Mouse (Mus musculus): ENCODE data around the gene BC005624. TPM values are rescaled to one million over a fixed set of nuclear protein-coding genes. Genes with fewer than 3 reads are reported as not detected.

The BC005624 gene
- polyA plus RNA-seq, 1 experiment from 2014 or later = 64.4 TPM

DNA sequence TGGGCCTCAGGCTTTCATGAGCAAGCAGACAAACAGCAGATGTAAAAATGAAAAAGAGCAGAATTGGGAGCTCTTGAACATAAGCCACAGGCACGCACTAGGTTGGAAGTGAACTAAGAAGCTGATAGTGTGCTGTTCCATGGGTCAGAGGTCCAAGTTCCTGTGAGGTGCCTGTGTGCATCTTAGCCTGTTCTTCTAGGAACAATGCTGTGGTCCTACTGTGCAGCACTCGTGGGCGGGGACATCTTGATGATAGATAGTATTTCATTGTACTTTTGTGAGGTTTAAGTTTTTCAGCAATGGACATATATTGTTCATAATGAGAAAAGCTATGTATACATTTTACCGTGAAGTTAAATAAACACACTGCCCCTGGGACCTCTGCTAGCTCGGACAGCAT lies 25.2 kb upstream of the BC005624 start:
- H3K36me3 ChIP-seq = peaks cover 77% of the 10 kb centered on the region
- H3K4me2 ChIP-seq (replicated peaks) = no peak overlapping the region
- no peak for ATAC-seq (ENCODE audit: insufficient number of reproducible peaks, low FRiP score, low TSS enrichment, low read depth)
- no peak overlapping the region for H3K27ac ChIP-seq (replicated peaks)
- no peaks in the 10 kb centered on the region for H3K9me3 ChIP-seq (replicated peaks)
- no peak overlapping the region for H3K4me3 ChIP-seq (replicated peaks)
- H3K9ac ChIP-seq = no peak overlapping the region
- 92% methylated on average over 5 of the region's 5 CpGs for WGBS
- no peaks in the 10 kb centered on the region for H3K27me3 ChIP-seq
- no peaks in the 10 kb centered on the region for H3K4me1 ChIP-seq

DNA sequence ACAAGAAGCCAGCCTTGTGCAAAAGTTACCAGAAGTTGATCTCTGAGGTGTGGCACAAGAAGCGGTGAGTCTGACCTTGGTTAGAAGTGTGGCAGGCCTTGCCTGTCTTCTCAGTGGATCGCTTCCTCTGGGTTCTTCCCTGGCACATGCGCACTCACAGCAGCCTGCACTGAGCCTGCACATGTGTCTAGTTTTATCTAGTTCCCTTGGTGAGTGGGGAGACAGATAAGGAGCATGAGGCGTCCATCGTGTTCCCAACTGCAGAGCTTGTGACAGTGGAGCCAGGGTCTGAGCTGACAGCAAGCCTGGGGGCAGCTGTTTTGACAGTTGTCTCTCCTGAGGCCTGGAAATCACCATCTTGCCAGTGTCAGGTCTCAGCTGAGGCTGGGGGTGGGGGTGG lies 24.4 kb upstream of the BC005624 start:
- Histone ChIP-seq H3K4me1 (no peaks in the 10 kb centered on the region), H3K4me3 (replicated peaks) (no peak overlapping the region), H3K36me3 (peaks cover 80% of the 10 kb centered on the region), H3K4me2 (replicated peaks) (no peak overlapping the region), H3K27me3 (no peaks in the 10 kb centered on the region), H3K9ac (no peak overlapping the region), H3K27ac (replicated peaks) (no peak overlapping the region), H3K9me3 (replicated peaks) (no peaks in the 10 kb centered on the region)
- whole genome bisulfite sequencing = 75% methylated on average over 5 of the region's 5 CpGs
- peak; percentile 44; the same call in 1 of the 2 replicates for ATAC-seq (ENCODE audit: insufficient number of reproducible peaks, low FRiP score, low TSS enrichment, low read depth)

DNA sequence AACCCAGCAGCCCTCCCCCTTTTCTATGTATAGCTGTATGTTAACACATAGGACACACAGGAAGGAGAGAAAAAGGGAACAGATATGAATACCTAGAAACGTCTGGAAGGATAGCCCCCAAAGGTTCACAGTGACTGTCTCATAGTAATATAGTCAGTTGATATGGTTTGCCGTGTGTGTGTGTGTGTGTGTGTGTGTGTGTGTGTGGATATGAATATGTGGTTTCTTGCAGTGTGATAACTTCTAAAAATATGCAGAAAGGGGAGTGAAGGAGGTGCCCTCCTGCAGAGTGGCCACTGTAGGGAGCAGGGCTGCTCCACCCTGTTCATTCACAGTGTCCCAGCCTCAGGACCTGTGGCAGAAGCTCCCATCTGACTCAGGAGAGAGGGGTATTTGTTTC lies 23.5 kb upstream of the BC005624 start:
- no peak overlapping the region for H3K27ac ChIP-seq (replicated peaks)
- no peaks in the 10 kb centered on the region for H3K9me3 ChIP-seq (replicated peaks)
- H3K36me3 ChIP-seq = peaks cover 72% of the 10 kb centered on the region
- no peaks in the 10 kb centered on the region for H3K4me1 ChIP-seq
- 68% methylated on average over 2 of the region's 2 CpGs for WGBS
- no peak overlapping the region for H3K9ac ChIP-seq
- H3K4me3 ChIP-seq (replicated peaks) = no peak overlapping the region
- no peak for ATAC-seq (ENCODE audit: insufficient number of reproducible peaks, low FRiP score, low TSS enrichment, low read depth)
- no peaks in the 10 kb centered on the region for H3K27me3 ChIP-seq
- no peak overlapping the region for H3K4me2 ChIP-seq (replicated peaks)

DNA sequence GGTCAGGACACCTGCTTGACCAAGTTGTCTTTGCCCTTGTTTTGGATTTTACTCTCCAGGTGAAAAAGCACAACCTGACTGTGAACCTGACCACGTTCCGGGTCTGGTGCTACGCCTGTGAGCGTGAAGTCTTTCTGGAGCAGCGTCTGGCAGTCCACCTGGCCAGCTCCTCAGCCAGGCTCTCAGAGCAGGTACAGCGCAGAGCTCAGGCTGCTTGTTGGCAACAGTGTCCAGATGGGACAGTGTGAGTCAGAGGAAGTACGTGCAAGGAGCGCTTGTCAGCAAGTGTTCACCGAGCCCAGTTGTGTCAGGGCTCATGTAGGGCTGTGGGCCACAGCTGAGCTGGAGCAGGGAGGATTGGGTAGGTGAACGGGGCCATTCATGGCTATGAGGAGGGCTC lies 20.9 kb upstream of the BC005624 start:
- peaks cover 53% of the 10 kb centered on the region for H3K36me3 ChIP-seq
- WGBS = 89% methylated on average over 10 of the region's 10 CpGs

DNA sequence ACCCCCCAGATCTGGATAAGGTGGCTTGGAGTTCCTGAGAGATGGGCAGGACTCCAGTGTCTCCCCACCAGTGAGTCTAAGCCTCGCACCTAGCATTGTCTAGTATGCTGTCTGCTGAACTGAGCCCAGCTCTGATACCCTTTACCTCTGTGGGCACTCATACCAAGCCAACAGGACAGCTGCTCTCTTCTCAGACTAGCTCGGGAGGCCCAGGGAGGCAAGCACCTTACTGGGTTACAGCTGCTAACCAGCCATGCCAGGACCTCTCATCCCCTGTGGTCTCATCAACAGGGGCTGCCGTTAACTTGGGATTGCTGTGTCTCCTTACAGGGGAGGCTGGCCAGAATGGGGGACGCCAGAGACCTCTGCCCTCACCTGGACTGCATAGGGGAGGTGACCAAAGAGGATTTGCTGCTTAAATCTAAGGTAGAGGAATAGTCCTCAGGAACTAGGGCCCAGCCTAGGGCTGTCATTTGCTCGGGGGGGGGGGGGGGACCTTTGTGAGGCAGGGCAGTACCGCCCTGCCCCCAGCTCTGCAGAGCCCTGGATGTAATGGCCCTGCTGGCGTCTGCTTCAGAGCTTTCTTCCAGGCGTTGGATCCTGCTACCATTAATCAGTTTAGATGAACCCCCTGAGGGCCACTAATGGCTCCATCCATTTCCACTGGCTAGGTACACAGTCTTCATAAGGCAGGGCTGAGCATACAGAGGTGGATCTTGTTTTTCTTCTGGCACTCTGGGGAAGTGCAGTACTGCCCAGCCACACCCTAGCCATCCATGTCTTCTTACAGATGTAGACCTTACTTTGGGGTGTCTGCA lies 16.7 kb upstream of the BC005624 start:
- no peak overlapping the region for H3K9ac ChIP-seq
- H3K9me3 ChIP-seq (replicated peaks) = no peaks in the 10 kb centered on the region
- H3K27me3 ChIP-seq = no peaks in the 10 kb centered on the region
- H3K4me1 ChIP-seq = peaks cover 9% of the 10 kb centered on the region; the same call in 1 of the 2 replicates
- H3K4me2 ChIP-seq (replicated peaks) = no peak overlapping the region
- peaks cover 26% of the 10 kb centered on the region for H3K36me3 ChIP-seq
- WGBS = 64% methylated on average over 8 of the region's 8 CpGs
- no peak for ATAC-seq (ENCODE audit: insufficient number of reproducible peaks, low FRiP score, low TSS enrichment, low read depth)
- no peak overlapping the region for H3K27ac ChIP-seq (replicated peaks)
- no peak overlapping the region for H3K4me3 ChIP-seq (replicated peaks)

More for the DNA sequence above, 20.9 kb upstream of the BC005624 start:
- Histone ChIP-seq H3K27me3 (no peaks in the 10 kb centered on the region), H3K4me3 (replicated peaks) (no peak overlapping the region), H3K4me2 (replicated peaks) (no peak overlapping the region), H3K4me1 (no peaks in the 10 kb centered on the region), H3K9me3 (replicated peaks) (no peaks in the 10 kb centered on the region), H3K9ac (no peak overlapping the region), H3K27ac (replicated peaks) (no peak overlapping the region)
- no peak for ATAC-seq (ENCODE audit: insufficient number of reproducible peaks, low FRiP score, low TSS enrichment, low read depth)

DNA sequence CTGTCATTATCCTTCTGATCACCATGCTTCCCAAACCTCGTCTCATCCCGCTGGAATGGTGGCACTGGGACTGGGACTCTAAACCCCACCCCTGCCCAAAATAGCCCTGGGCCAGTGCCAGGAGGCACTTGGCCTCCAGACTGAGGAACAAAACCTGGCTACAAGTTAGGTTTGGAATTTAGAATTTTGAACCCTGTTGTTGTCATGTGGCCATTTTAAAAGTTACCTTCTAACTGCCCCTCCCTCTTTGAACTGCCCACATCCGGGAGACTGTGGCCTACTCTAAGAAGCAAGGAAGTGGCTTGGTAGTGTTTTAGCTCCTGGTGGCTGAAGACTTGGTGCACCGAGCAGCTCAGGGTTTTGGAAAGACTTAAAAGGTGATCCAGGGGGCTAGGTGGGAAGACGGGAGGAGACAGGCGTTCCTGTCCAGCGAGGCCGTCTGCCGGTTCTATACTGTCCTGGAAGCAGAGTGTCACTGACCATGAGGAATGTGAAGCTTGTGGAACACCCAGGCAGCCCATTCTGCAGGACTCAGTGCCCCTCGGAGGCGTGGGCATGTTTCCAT lies 13.5 kb upstream of the BC005624 start:
- H3K4me1 ChIP-seq = peaks cover 9% of the 10 kb centered on the region; the same call in 1 of the 2 replicates
- H3K9ac ChIP-seq = no peak overlapping the region; the same call in 1 of the 2 replicates
- no peaks in the 10 kb centered on the region for H3K27me3 ChIP-seq
- ATAC-seq (ENCODE audit: insufficient number of reproducible peaks, low FRiP score, low TSS enrichment, low read depth) = no peak; the same call in 1 of the 2 replicates
- H3K9me3 ChIP-seq (replicated peaks) = no peaks in the 10 kb centered on the region
- H3K27ac ChIP-seq (replicated peaks) = no peak overlapping the region
- H3K4me2 ChIP-seq (replicated peaks) = no peak overlapping the region
- 0 out of 2 replicates have a peak, but pooled peaks cover 9% of the 10 kb centered on the region for H3K36me3 ChIP-seq
- H3K4me3 ChIP-seq (replicated peaks) = no peak overlapping the region
- WGBS = 68% methylated on average over 11 of the region's 11 CpGs

- no peak for ATAC-seq (ENCODE audit: insufficient number of reproducible peaks, low FRiP score, low TSS enrichment, low read depth)
- Histone ChIP-seq H3K4me3 (replicated peaks) (no peak overlapping the region), H3K4me1 (peaks cover 9% of the 10 kb centered on the region; the same call in 1 of the 2 replicates), H3K27me3 (no peaks in the 10 kb centered on the region), H3K9me3 (replicated peaks) (no peaks in the 10 kb centered on the region), H3K9ac (no peak overlapping the region), H3K36me3 (peaks cover 6% of the 10 kb centered on the region; the same call in 1 of the 2 replicates), H3K27ac (replicated peaks) (no peak overlapping the region), H3K4me2 (replicated peaks) (no peak overlapping the region)
- WGBS = 87% methylated on average over 4 of the region's 4 CpGs
Observed at GRCm38 (mm10) chr2:30994853-30995252, 12.9 kb upstream of the BC005624 start.

GRCm38 (mm10) chr2:30990221-30990620 lies 8.2 kb upstream of the BC005624 start:
- Histone ChIP-seq H3K9ac (no peak overlapping the region), H3K4me3 (replicated peaks) (no peak overlapping the region), H3K27me3 (no peaks in the 10 kb centered on the region), H3K9me3 (replicated peaks) (no peaks in the 10 kb centered on the region), H3K4me1 (peaks cover 5% of the 10 kb centered on the region), H3K27ac (replicated peaks) (no peak overlapping the region), H3K4me2 (replicated peaks) (no peak overlapping the region), H3K36me3 (peaks cover 13% of the 10 kb centered on the region)
- no peak for ATAC-seq (ENCODE audit: insufficient number of reproducible peaks, low FRiP score, low TSS enrichment, low read depth)
- WGBS = 78% methylated on average over 9 of the region's 9 CpGs

DNA sequence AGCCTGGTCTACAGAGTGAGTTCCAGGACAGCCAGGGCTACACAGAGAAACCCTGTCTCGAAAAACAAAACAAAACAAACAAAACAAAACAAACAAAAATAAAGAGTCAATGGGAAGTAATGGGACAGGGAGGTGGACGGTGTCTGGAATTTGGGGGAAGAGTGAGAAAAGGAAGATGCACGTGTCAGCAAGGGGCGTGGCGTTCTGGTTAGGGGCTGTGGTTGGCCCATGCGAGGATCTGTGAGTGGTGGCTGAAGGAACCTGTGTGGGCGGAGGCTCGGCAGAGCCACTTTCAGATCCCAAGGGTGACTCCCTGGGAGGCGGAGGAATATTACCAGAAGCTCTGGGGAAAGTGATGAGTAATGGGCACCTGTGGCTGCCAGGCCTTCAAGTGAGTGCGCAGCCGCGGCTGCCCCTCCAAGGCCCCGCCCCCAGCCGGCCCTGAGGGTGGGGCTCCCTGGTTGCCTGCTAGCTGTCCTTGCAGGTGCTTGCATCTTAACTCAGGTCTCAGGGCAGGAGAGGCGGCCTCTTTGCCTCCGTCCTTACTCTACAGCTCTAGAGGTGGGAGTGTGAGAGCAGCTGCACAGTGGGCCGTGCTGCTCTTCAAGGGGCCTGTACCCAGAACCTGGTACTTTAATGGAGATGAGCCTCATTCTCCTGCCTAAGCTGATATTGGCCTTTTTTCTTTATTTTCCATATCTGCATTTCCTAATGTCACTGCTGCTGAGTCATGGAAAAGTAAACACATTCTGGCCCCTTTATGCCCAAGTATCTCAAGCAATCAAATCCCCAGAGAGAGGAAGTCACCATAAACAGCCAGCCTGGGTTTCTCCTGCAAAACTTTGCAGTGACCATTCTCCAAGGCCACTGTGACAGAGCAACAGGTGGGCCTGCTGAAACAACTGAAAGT lies 3.4 kb upstream of the BC005624 start:
- WGBS = 28% methylated on average over 17 of the region's 17 CpGs
- no peak overlapping the region for H3K4me2 ChIP-seq (replicated peaks)

DNA sequence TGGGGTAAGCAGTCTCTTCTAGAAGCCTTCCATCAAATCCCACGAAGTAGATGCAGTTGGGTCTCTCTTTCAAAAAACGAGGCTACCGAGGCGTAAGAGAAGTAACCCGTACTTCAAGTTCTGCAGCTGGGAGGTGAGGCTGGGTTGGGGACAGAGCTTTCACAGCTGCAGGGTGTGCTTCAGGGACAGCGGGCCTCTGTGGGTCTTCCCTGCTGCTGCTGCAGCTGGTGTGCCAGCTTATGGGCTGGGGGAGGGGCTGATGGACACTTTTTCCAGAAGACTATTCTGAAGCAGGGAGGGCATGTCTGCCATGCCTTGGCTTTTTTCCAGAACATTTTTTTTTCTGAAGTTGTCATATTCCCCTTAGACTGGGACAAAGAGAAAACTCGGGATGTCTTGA lies 1.0 kb upstream of the BC005624 start:
- Histone ChIP-seq H3K9me3 (replicated peaks) (no peaks in the 10 kb centered on the region), H3K4me2 (replicated peaks) (peak overlapping the region; percentile 80), H3K27ac (replicated peaks) (peak overlapping the region; percentile 59), H3K36me3 (peaks cover 23% of the 10 kb centered on the region), H3K4me3 (replicated peaks) (peak overlapping the region; percentile 81), H3K4me1 (peaks cover 25% of the 10 kb centered on the region), H3K27me3 (no peaks in the 10 kb centered on the region), H3K9ac (peak overlapping the region; percentile 55; the same call in 1 of the 2 replicates)
- WGBS = 36% methylated on average over 7 of the region's 7 CpGs
- no peak for ATAC-seq (ENCODE audit: insufficient number of reproducible peaks, low FRiP score, low TSS enrichment, low read depth)

More for the DNA sequence above, 3.4 kb upstream of the BC005624 start:
- peaks cover 24% of the 10 kb centered on the region for H3K4me1 ChIP-seq
- H3K9me3 ChIP-seq (replicated peaks) = no peaks in the 10 kb centered on the region
- H3K4me3 ChIP-seq (replicated peaks) = no peak overlapping the region
- ATAC-seq (ENCODE audit: insufficient number of reproducible peaks, low FRiP score, low TSS enrichment, low read depth) = no peak
- H3K27ac ChIP-seq (replicated peaks) = no peak overlapping the region
- H3K27me3 ChIP-seq = no peaks in the 10 kb centered on the region
- peaks cover 10% of the 10 kb centered on the region for H3K36me3 ChIP-seq
- H3K9ac ChIP-seq = no peak overlapping the region

Measured in embryonic facial prominence, embryonic 15.5 days (tissue).